Mouse (Mus musculus) layer of hippocampus, adult 2 months (tissue): ENCODE results near the gene Cd55. TPM values are rescaled to one million over a fixed set of nuclear protein-coding genes. Genes with fewer than 3 reads are reported as not detected.

ENCODE experiments used
- DNase-seq, 2 experiments: peaks; one replicate each; pipeline ENCODE4 v3.0.0; 2022; ENCODE audit warnings: low spot score in 2 of 2
- H3K27ac ChIP-seq: fragments of 200-600 bp; 2 replicates; pipeline ENCODE4 v1.8.1; 2022
- H3K4me3 ChIP-seq: fragments of 200-600 bp; 2 replicates; pipeline ENCODE4 v1.8.1; 2022; ENCODE audit warnings: mild to moderate bottlenecking
- CTCF ChIP-seq: fragments of 200-600 bp; conservative IDR thresholded peaks from 2 replicates; pipeline ENCODE4 v1.8.1; 2022; ENCODE audit warnings: antibody characterized with exemption, mild to moderate bottlenecking, moderate library complexity
- long read RNA-seq, 2 experiments: library from polyadenylated mRNA; stranded (forward); transcript quantifications; one replicate each; pipeline ENCODE4 v2.0.0; 2021; ENCODE audit warnings: borderline mapping rate in 2 of 2
- total RNA-seq, 2 experiments: library from RNA; stranded (reverse); gene quantifications; 2 replicates each; pipeline ENCODE4 v1.2.3; 2021

The Cd55 gene
- total RNA-seq: 1 to 10 TPM; 6.6 to 7.2 TPM
- long read RNA-seq, experiment 1, partial matches to known transcripts: 1 of 2 reads
- long read RNA-seq, experiment 1, other reads (novel, unspliced or antisense): 1 of 2 reads
- long read RNA-seq, experiment 2, partial matches to known transcripts: 1 of 5 reads
- long read RNA-seq, experiment 2, other reads (novel, unspliced or antisense): 1 of 5 reads

- peak; percentile 85 for TF ChIP-seq CTCF
- Histone ChIP-seq H3K4me3 (peak within 1 kb of the TSS; percentile 92), H3K27ac (peak within 1 kb of the TSS; percentile 87)
- DNase-seq: peak; percentile 78 to 86
Observed at GRCm38 (mm10) chr1:130462084-130462861, at the start of gene Cd55. TSS of gene Cd55 (minus strand) at chr1:130462744.

- Histone ChIP-seq H3K4me3 (no peak overlapping the region), H3K27ac (no peak overlapping the region)
- no peak for TF ChIP-seq CTCF
- DNase-seq: no peak
Observed at GRCm38 (mm10) chr1:130511823-130512370, 49.4 kb upstream of the Cd55 start.

- no peak overlapping the region for H3K4me3 ChIP-seq
- H3K27ac ChIP-seq: no peak overlapping the region
- no peak for TF ChIP-seq CTCF
- DNase-seq: no peak
Observed at GRCm38 (mm10) chr1:130508957-130509350, 46.4 kb upstream of the Cd55 start.

GRCm38 (mm10) chr1:130508030-130508956, 45.7 kb upstream of the Cd55 start:
- Histone ChIP-seq H3K27ac (no peak overlapping the region), H3K4me3 (no peak overlapping the region)
- no peak for TF ChIP-seq CTCF
- DNase-seq: no peak

GRCm38 (mm10) chr1:130507408-130507807, 44.9 kb upstream of the Cd55 start:
- TF ChIP-seq CTCF: no peak
- Histone ChIP-seq H3K4me3 (no peak overlapping the region), H3K27ac (no peak overlapping the region)
- no peak for DNase-seq

- no peak for TF ChIP-seq CTCF
- no peak overlapping the region for H3K27ac ChIP-seq
- no peak for DNase-seq
- H3K4me3 ChIP-seq: no peak overlapping the region
Observed at GRCm38 (mm10) chr1:130499962-130500361, 37.4 kb upstream of the Cd55 start.

GRCm38 (mm10) chr1:130498331-130498730, 35.8 kb upstream of the Cd55 start:
- Histone ChIP-seq H3K27ac (no peak overlapping the region), H3K4me3 (no peak overlapping the region)
- no peak for TF ChIP-seq CTCF
- DNase-seq: no peak

- H3K27ac ChIP-seq: no peak overlapping the region
- no peak for DNase-seq
- TF ChIP-seq CTCF: no peak
- no peak overlapping the region for H3K4me3 ChIP-seq
Observed at GRCm38 (mm10) chr1:130486816-130487545, 24.4 kb upstream of the Cd55 start.

- no peak overlapping the region for H3K27ac ChIP-seq
- H3K4me3 ChIP-seq: no peak overlapping the region
- TF ChIP-seq CTCF: no peak
- DNase-seq: no peak
Observed at GRCm38 (mm10) chr1:130485828-130486620, 23.5 kb upstream of the Cd55 start.

GRCm38 (mm10) chr1:130485376-130485775, 22.8 kb upstream of the Cd55 start:
- no peak overlapping the region for H3K27ac ChIP-seq
- H3K4me3 ChIP-seq: no peak overlapping the region
- no peak for TF ChIP-seq CTCF
- no peak for DNase-seq

- no peak overlapping the region for H3K27ac ChIP-seq
- TF ChIP-seq CTCF: no peak
- no peak for DNase-seq
- H3K4me3 ChIP-seq: no peak overlapping the region
Observed at GRCm38 (mm10) chr1:130474936-130475335, 12.4 kb upstream of the Cd55 start.
